Mouse (Mus musculus): ENCODE data around the gene Myadml2. TPM values are rescaled to one million over a fixed set of nuclear protein-coding genes. Genes with fewer than 3 reads are reported as not detected.

Myadml2 gene
- polyA plus RNA-seq, 1 experiment, result not detected

DNA sequence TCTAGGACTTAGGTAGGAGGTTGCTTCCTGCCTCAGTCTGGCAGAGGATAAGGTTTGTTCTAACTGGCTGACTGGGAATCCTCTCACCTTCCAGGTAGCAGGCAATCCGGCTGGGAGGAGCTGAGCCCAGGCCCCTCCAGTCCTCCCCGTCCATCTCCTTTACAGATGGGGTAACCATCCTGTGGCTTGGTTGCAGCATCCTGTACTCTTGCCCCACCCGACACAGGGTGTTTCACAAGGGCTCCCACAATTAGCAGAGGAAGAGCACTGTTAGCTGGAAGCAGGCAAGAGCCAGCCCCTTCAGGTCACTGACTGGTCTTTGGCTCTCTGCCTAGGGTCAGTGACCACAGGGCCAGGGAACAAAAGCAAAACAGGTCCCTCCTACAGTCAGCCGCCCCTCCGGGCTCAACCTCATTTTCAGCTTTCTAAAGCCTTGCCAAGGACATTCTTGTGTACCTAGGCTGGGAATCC is 17.5 kb downstream of the Myadml2 start:
- Histone ChIP-seq H3K9me3 (replicated peaks; ENCODE audit: control insufficient read depth, insufficient read depth, low read length, poor library complexity, severe bottlenecking) (no peaks in the 10 kb centered on the region), H3K27me3 (ENCODE audit: control insufficient read depth, insufficient read depth, low read length, poor library complexity, severe bottlenecking) (no peaks in the 10 kb centered on the region), H3K27ac (ENCODE audit: insufficient read depth, low read length) (peak overlapping the region; percentile 77), H3K4me1 (ENCODE audit: control insufficient read depth, insufficient read depth, low read length) (no peaks in the 10 kb centered on the region), H3K9ac (ENCODE audit: low read depth, poor library complexity, severe bottlenecking) (peak overlapping the region; percentile 99), H3K4me3 (ENCODE audit: low read depth, low read length) (peak overlapping the region; percentile 55), H3K36me3 (ENCODE audit: control insufficient read depth, insufficient read depth, low read length, poor library complexity, severe bottlenecking) (peaks cover 8% of the 10 kb centered on the region; the same call in 1 of the 2 replicates)
- TF ChIP-seq CTCF (IDR thresholded peaks at IDR 0.05; ENCODE audit: low read depth, low read length) (no peak), EP300 (IDR thresholded peaks at IDR 0.05; ENCODE audit: insufficient read depth, low read depth, low read length) (no peak)

DNA sequence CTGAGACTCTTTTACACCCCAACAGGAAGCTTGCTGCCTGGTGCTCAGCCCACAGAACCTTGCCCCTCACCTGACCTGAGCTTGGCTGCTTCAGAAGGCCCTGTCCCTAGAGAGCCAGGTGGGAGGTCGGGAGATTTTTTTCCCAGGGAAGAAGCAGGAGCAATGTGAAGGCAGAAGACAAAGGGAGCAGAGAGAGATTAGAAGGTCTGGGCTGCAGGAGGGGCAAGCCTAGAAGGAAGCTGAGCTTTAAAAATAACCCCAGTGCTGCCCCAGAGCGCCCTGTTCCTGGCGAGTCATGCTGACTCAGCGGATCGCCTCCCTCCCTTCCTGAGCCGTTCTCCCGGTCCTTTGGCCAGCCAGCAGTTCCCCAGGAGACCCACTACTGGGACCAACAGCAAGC is 18.0 kb downstream of the Myadml2 start:
- Histone ChIP-seq H3K27me3 (ENCODE audit: control insufficient read depth, insufficient read depth, low read length, poor library complexity, severe bottlenecking) (no peaks in the 10 kb centered on the region), H3K4me1 (ENCODE audit: control insufficient read depth, insufficient read depth, low read length) (no peaks in the 10 kb centered on the region), H3K9me3 (replicated peaks; ENCODE audit: control insufficient read depth, insufficient read depth, low read length, poor library complexity, severe bottlenecking) (no peaks in the 10 kb centered on the region), H3K36me3 (ENCODE audit: control insufficient read depth, insufficient read depth, low read length, poor library complexity, severe bottlenecking) (peaks cover 8% of the 10 kb centered on the region; the same call in 1 of the 2 replicates), H3K4me3 (ENCODE audit: low read depth, low read length) (peak overlapping the region; percentile 55), H3K9ac (ENCODE audit: low read depth, poor library complexity, severe bottlenecking) (peak overlapping the region; percentile 99), H3K27ac (ENCODE audit: insufficient read depth, low read length) (peak overlapping the region; percentile 77)
- TF ChIP-seq EP300 (IDR thresholded peaks at IDR 0.05; ENCODE audit: insufficient read depth, low read depth, low read length) (0 out of 2 replicates have a peak, but pooled peaks have one; percentile 21), POLR2A (IDR thresholded peaks at IDR 0.05; ENCODE audit: insufficient read depth, low read length) (no peak)

DNA sequence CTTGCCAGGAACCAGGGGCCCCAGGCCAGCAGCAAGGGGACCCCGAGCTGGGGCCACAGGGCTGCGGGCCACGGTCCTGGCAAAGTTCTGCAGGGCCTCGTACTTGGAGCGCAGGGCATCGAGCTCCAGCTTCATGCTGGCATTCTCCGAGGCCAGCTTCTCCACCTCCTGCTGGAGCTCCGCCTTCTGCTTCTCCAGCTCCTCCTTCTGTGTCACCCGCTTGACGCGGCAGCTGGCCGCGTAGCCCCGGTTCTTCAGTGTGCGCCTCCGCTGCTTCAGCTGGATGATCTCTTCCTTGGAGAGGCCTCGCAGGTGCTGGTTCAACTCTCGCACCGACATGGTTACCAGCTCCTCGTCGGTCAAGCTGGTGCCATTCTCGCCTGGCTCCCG is 18.6 kb downstream of the Myadml2 start:
- H3K36me3 ChIP-seq (ENCODE audit: control insufficient read depth, insufficient read depth, low read length, poor library complexity, severe bottlenecking), result peaks cover 8% of the 10 kb centered on the region; the same call in 1 of the 2 replicates
- H3K9ac ChIP-seq (ENCODE audit: low read depth, poor library complexity, severe bottlenecking), result peak overlapping the region; percentile 99; the same call in 1 of the 2 replicates
- H3K27ac ChIP-seq (ENCODE audit: insufficient read depth, low read length), result peak overlapping the region; percentile 77
- peak overlapping the region; percentile 55 for H3K4me3 ChIP-seq (ENCODE audit: low read depth, low read length)
- no peaks in the 10 kb centered on the region for H3K4me1 ChIP-seq (ENCODE audit: control insufficient read depth, insufficient read depth, low read length)
- TF ChIP-seq EP300 (IDR thresholded peaks at IDR 0.05; ENCODE audit: insufficient read depth, low read depth, low read length) (no peak), POLR2A (IDR thresholded peaks at IDR 0.05; ENCODE audit: insufficient read depth, low read length) (no peak), CTCF (IDR thresholded peaks at IDR 0.05; ENCODE audit: low read depth, low read length) (no peak)
- H3K27me3 ChIP-seq (ENCODE audit: control insufficient read depth, insufficient read depth, low read length, poor library complexity, severe bottlenecking), result no peaks in the 10 kb centered on the region
- no peaks in the 10 kb centered on the region for H3K9me3 ChIP-seq (replicated peaks; ENCODE audit: control insufficient read depth, insufficient read depth, low read length, poor library complexity, severe bottlenecking)

DNA sequence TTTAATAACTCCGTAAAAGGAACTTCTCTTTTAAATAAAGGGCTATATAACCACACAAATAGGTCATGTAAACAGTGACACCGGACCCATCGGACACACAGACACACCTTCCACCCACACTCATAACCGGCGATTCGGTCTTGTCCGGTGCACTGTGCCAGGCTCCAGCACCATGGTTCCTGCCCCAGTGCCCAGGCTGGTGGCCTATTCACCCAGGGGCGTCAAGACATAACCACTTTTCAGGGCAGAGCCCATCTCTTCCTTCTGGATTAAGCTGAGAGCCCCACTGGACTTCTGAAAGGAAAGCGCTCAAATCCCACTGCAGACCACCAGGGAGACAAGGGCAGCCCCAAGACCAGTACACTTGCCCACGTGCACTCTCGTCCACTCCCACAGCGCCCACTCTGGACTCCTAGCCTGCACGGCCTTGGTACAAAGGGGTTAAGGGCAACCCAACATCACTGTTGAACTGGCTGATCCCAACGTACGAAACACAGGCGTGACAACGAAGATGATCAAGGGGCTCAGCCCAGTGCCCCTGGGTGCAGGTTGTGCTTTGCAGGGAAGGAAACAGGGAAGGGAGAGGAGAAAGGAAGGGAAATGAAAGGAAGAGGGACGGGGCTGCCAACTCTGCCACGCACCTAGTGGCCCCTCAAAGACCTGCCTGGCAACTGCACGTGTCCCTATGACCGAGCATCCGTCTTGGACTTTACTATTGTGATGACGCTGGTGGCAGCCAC is 19.2 kb downstream of the Myadml2 start:
- TF ChIP-seq EP300 (IDR thresholded peaks at IDR 0.05; ENCODE audit: insufficient read depth, low read depth, low read length) (no peak), CTCF (IDR thresholded peaks at IDR 0.05; ENCODE audit: low read depth, low read length) (no peak), POLR2A (IDR thresholded peaks at IDR 0.05; ENCODE audit: insufficient read depth, low read length) (no peak)
- H3K9me3 ChIP-seq (replicated peaks; ENCODE audit: control insufficient read depth, insufficient read depth, low read length, poor library complexity, severe bottlenecking), result no peaks in the 10 kb centered on the region
- H3K36me3 ChIP-seq (ENCODE audit: control insufficient read depth, insufficient read depth, low read length, poor library complexity, severe bottlenecking), result peaks cover 8% of the 10 kb centered on the region; the same call in 1 of the 2 replicates
- H3K27ac ChIP-seq (ENCODE audit: insufficient read depth, low read length), result no peak overlapping the region
- no peak overlapping the region for H3K9ac ChIP-seq (ENCODE audit: low read depth, poor library complexity, severe bottlenecking)
- H3K4me1 ChIP-seq (ENCODE audit: control insufficient read depth, insufficient read depth, low read length), result no peaks in the 10 kb centered on the region
- no peaks in the 10 kb centered on the region for H3K27me3 ChIP-seq (ENCODE audit: control insufficient read depth, insufficient read depth, low read length, poor library complexity, severe bottlenecking)
- no peak overlapping the region for H3K4me3 ChIP-seq (ENCODE audit: low read depth, low read length)

DNA sequence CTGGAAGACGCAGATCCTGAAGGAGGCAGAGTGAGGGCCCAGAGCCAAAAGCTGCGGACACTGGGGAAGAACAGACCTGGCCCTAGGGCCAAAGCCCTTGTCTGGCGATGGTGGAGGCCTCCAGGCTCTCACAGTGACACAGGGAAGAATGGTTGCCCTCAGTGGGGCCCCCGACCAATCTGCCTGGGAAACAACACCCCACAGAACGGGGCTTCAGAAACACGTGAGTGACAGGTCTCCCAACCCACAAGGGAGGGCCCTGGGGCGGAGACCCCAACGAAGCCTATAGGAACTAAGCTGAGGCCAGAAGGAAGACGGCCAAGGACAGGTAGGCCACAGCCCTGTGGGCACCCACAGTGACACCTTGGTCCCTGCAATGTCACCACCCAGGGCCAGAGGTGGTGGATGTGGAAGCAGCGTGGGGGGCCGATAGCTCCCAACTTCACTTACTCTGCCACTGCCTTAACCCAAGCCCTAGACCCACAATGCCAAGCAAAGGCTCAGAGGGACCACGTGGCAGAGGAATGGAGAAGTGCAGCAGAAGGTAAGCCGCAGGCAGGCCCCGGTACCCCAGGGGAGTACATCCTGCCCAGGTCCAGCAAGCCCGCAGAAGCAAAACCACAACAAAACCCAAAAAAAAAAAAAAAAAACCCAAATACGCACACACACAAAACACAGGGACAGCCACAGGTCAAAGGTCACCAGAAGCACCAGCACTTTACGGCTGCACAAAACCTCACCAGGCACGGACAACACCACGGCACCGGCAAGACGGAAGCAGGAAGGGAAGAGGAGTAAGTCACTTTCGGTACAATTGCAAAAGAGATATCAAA is 20.3 kb downstream of the Myadml2 start:
- TF ChIP-seq EP300 (IDR thresholded peaks at IDR 0.05; ENCODE audit: insufficient read depth, low read depth, low read length) (no peak), POLR2A (IDR thresholded peaks at IDR 0.05; ENCODE audit: insufficient read depth, low read length) (no peak), CTCF (IDR thresholded peaks at IDR 0.05; ENCODE audit: low read depth, low read length) (no peak)
- H3K9me3 ChIP-seq (replicated peaks; ENCODE audit: control insufficient read depth, insufficient read depth, low read length, poor library complexity, severe bottlenecking), result no peaks in the 10 kb centered on the region
- no peak overlapping the region for H3K4me3 ChIP-seq (ENCODE audit: low read depth, low read length)
- no peaks in the 10 kb centered on the region for H3K4me1 ChIP-seq (ENCODE audit: control insufficient read depth, insufficient read depth, low read length)
- peaks cover 8% of the 10 kb centered on the region; the same call in 1 of the 2 replicates for H3K36me3 ChIP-seq (ENCODE audit: control insufficient read depth, insufficient read depth, low read length, poor library complexity, severe bottlenecking)
- H3K27me3 ChIP-seq (ENCODE audit: control insufficient read depth, insufficient read depth, low read length, poor library complexity, severe bottlenecking), result no peaks in the 10 kb centered on the region
- H3K9ac ChIP-seq (ENCODE audit: low read depth, poor library complexity, severe bottlenecking), result no peak overlapping the region
- no peak overlapping the region for H3K27ac ChIP-seq (ENCODE audit: insufficient read depth, low read length)
